Mouse (Mus musculus) kidney, adult 2 months (tissue): ENCODE data around the gene Tmem243.

Experiments
- CTCF ChIP-seq: fragments of 200-500 bp; conservative IDR thresholded peaks from 2 replicates; pipeline ENCODE4 v1.5.1; 2011; ENCODE audit warnings: low read depth, mild to moderate bottlenecking, control low read depth, low read length, moderate library complexity, mixed read lengths; ENCODE audit not compliant: insufficient read depth, insufficient read length
- POLR2A ChIP-seq: fragments of 200-500 bp; IDR thresholded peaks from one replicate; pipeline ENCODE4 v1.6.1; 2011; ENCODE audit warnings: low read depth, low read length, control low read depth

DNA sequence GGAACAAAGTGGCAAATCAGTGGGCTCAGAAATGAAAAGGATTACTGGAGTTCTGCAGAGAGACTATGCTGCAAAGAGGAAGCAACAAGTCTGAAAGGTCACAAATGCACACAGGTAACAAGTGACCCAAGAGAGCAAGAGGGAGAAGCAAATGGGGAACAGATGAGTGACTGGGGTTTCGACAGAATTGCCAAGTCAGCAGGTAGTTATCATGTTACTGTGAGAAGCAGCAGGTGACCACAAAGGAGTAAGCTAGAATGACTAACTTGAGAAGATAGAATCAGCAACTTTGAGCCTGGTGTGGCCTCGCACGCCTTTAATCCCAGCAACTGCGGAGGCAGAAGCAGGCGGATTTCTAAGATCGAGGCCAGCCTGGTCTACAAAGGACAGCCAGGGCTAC lies 41.9 kb downstream of the Tmem243 start:
- TF ChIP-seq CTCF = no peak
- no peak for TF ChIP-seq POLR2A
